Mouse (Mus musculus) hindbrain, embryonic 16.5 days (tissue): Measurements from ENCODE around the gene Cenpb. TPM values are rescaled to one million over a fixed set of nuclear protein-coding genes. Genes with fewer than 3 reads are reported as not detected.
A peak's percentile ranks its signal among the peaks of the same experiment; 100 is the strongest.

Experiments used
- ATAC-seq: fragments of 200-750 bp; cut with Nextera tagmentation; 2 replicates; pipeline ENCODE4 v1.8.0; 2017; ENCODE audit warnings: moderate TSS enrichment, moderate library complexity
- H3K27ac ChIP-seq: fragments of 300-500 bp; sonication (generic); 2 replicates; pipeline ENCODE4 v1.5.1; 2014; ENCODE audit warnings: low read depth, mild to moderate bottlenecking, control low read depth, low read length, moderate library complexity
- H3K27me3 ChIP-seq: fragments of 300-500 bp; sonication (generic); replicated peaks from 2 replicates; pipeline ENCODE4 v1.6.1; 2014; ENCODE audit warnings: low read length; ENCODE audit not compliant: control insufficient read depth, insufficient read depth
- H3K36me3 ChIP-seq: fragments of 300-500 bp; sonication (generic); 2 replicates; pipeline ENCODE4 v1.6.1; 2014; ENCODE audit warnings: mild to moderate bottlenecking, low read length, moderate library complexity, mixed read lengths; ENCODE audit not compliant: control insufficient read depth, insufficient read depth
- H3K4me1 ChIP-seq: fragments of 300-500 bp; sonication (generic); 2 replicates; pipeline ENCODE4 v1.6.1; 2014; ENCODE audit warnings: low read depth, low read length; ENCODE audit not compliant: control insufficient read depth, insufficient read depth
- H3K4me2 ChIP-seq: fragments of 300-500 bp; sonication (generic); 2 replicates; pipeline ENCODE4 v1.6.1; 2014; ENCODE audit warnings: mild to moderate bottlenecking, low read length, control low read depth, moderate library complexity
- H3K4me3 ChIP-seq: fragments of 300-500 bp; sonication (generic); 2 replicates; pipeline ENCODE4 v1.5.1; 2014; ENCODE audit warnings: mild to moderate bottlenecking, low read length, control low read depth, moderate library complexity
- H3K9ac ChIP-seq: fragments of 300-500 bp; sonication (generic); 2 replicates; pipeline ENCODE4 v1.6.1; 2014; ENCODE audit warnings: low read depth, mild to moderate bottlenecking, control low read depth, low read length, moderate library complexity
- H3K9me3 ChIP-seq: fragments of 300-500 bp; sonication (generic); 2 replicates; pipeline ENCODE4 v1.6.1; 2014; ENCODE audit warnings: mild to moderate bottlenecking, low read length, moderate library complexity; ENCODE audit not compliant: control insufficient read depth
- WGBS: fragments of 180-500 bp; shearing (Covaris S2); extraction: QIAGEN DNeasy Blood & Tissue Kit; methylation state at CpG from one replicate; pipeline ENCODE4 v1.1.7; 2014; 5-methylcytosine and 5-hydroxymethylcytosine counted together
- polyA plus RNA-seq: library from polyadenylated mRNA; unstranded; fragments of >200 nt; fragmentation: Nextera tagmentation; extraction: Ambion mirVana; gene quantifications from 2 replicates; pipeline ENCODE4 v1.2.1, GENCODE M21; 2015

Cenpb gene
- polyA plus RNA-seq, 1 experiment from 2014 or later: 11.1 TPM

DNA sequence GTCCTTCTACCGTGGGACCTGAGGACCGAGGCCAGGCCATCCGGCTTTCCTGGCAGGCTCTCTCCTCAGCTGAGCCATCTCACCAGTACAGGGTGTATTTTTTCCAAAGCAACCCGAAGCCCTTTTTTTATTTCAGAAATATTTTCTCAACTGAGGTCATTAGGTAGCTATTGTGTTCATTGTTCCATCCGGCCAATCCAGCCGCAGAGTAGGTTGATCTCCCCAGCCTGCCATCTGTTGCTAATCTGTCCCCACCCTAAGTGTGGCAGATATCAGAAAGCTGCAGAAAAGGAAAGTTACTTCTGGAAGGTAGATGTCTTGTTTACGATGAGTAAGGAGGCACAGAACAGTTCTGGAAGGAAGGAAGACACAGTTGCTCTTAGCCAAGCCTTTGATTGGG is 33.9 kb upstream of the Cenpb start:
- H3K9me3 ChIP-seq: no peaks in the 10 kb centered on the region
- H3K36me3 ChIP-seq: peaks cover 8% of the 10 kb centered on the region
- WGBS: 83% methylated on average over 7 of the region's 7 CpGs
- H3K9ac ChIP-seq: no peak overlapping the region
- no peak overlapping the region for H3K4me3 ChIP-seq
- no peak overlapping the region for H3K27ac ChIP-seq
- no peak overlapping the region for H3K4me2 ChIP-seq
- peaks cover 10% of the 10 kb centered on the region for H3K4me1 ChIP-seq
- no peak for ATAC-seq
- no peaks in the 10 kb centered on the region for H3K27me3 ChIP-seq

DNA sequence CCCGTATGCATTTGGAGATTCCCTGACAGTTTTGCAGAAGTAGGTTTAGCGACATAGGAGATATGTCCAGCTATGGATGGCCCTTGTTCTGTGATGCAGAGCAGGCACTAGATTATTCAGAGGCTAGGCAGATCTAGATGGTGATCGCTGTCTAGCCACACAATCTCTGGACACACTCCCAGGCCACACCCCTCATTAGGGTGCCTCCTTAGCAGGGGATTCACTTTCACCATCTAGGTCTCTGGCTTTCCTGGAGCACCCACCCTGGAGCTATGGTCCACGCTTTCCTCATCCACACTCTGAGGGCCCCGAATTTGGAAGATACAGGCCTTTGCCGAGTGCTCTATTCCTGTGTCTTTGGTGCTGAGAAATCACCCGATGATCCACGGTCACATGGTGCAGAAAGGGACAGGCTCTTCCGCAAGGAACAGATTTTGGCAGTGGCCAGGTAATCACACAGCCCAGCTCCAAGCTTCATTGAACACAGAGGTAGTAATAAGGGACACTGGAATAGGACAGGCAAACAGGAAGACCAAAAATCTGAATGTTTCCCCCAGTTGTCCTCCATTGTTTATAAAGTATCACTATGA is 31.3 kb upstream of the Cenpb start:
- no peak for ATAC-seq
- peak overlapping the region; percentile 92 for H3K27ac ChIP-seq
- peak overlapping the region; percentile 62 for H3K4me3 ChIP-seq
- peaks cover 10% of the 10 kb centered on the region for H3K4me1 ChIP-seq
- H3K9me3 ChIP-seq: no peaks in the 10 kb centered on the region
- 60% methylated on average over 9 of the region's 9 CpGs for WGBS
- H3K36me3 ChIP-seq: peaks cover 8% of the 10 kb centered on the region
- H3K9ac ChIP-seq: peak overlapping the region; percentile 80
- H3K4me2 ChIP-seq: peak overlapping the region; percentile 75
- H3K27me3 ChIP-seq: no peaks in the 10 kb centered on the region

DNA sequence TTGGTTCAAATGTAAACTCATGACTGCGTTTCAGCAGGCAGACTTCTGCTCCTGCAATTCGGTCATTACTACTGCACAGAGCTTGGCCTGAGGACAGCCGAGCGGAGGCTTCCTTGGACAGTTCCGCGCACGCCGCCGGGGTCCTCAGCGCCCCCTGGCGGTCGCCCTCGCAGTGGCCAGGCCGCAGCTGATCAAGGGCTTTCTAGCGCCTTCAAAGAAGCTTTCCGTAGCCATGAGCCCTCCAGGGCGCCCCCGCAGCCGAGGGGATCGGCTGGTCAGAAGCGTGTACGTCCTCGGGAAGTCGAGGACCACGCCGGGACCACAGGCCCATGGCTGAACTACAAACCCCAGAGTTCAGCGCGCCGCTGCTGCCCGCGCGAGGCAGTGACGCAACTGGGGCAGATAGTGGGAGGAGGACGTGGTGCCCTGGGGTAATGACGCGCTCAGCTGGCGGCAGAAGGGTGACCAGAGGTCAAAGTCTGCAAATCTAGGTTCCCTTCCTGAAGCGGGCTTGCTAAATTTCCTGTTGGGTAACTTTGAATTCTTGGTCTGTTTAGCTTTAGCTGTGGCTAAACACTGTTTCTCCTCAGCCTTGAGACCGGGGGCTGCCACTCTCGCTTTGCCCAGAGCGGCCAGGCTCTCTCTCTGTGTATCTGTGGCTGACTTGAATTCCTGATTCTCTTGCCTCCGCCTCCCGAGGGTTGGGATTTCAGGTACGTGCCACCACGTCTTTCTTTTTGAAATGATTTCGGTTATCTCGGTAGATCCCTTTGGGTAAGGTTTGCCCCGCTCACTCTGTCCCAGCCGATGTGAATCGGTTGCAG is 30.3 kb upstream of the Cenpb start:
- Histone ChIP-seq H3K36me3 (peaks cover 8% of the 10 kb centered on the region), H3K9me3 (no peaks in the 10 kb centered on the region), H3K27me3 (no peaks in the 10 kb centered on the region), H3K4me3 (peak overlapping the region; percentile 62), H3K4me2 (peak overlapping the region; percentile 75), H3K9ac (peak overlapping the region; percentile 80), H3K4me1 (peaks cover 10% of the 10 kb centered on the region), H3K27ac (peak overlapping the region; percentile 92)
- peak; percentile 98 for ATAC-seq
- WGBS: 2% methylated on average over 50 of the region's 50 CpGs

DNA sequence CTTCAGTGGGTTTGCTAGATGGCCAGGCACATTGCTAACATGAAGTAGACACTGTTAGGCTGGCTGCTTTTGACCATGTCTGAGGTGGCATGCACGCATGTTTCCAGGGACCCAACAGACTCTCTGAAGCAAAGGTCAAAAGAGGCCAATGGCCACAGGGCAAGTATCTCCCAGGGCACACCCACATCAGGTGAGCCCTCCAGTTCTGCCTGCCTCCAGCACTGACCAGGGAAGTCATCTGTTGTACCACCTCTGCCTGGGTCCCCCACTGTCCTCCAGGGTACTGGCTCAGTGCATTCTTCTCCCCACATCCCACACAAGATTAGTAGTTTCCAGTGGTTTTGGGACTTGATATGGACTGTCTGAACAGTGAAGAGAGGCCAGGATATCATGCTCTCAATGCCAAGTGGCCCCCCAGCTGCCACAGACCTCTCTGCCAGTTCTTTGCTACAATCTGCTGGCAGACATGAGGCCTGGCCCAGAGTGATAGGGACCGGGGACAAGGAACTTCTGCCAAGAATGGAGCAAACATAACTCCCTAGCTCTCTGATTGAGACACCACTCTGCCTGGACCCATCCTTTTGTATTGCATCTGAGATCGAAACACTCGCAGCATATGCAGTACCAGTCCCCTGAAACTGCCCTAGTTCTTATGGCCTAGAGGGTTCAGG is 29.4 kb upstream of the Cenpb start:
- peak; percentile 6; the same call in 1 of the 2 replicates for ATAC-seq
- Histone ChIP-seq H3K4me3 (peak overlapping the region; percentile 62; the same call in 1 of the 2 replicates), H3K9me3 (no peaks in the 10 kb centered on the region), H3K4me2 (peak overlapping the region; percentile 75), H3K27me3 (no peaks in the 10 kb centered on the region), H3K4me1 (peaks cover 13% of the 10 kb centered on the region), H3K27ac (peak overlapping the region; percentile 92), H3K9ac (peak overlapping the region; percentile 80), H3K36me3 (peaks cover 6% of the 10 kb centered on the region; the same call in 1 of the 2 replicates)
- WGBS: 77% methylated on average over 4 of the region's 4 CpGs

DNA sequence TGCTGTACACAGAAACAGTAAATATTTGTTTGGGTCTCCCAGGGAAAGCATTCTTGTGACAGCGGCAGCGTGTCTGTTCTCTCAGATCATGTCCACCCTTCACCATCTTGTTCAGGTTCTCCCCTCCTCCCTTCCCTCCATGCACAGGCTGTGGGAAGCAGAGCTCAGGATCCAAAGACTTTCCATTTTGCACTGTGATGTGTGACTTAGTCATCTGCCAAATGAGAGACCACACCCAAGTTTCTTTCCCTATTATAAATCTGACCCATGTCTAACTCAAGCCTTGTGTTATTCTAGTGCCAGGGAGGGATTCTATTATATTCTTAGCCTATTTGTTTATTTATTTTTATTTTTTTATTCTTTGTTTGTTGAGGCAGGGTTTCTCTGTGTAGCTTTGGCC is 28.5 kb upstream of the Cenpb start:
- Histone ChIP-seq H3K9me3 (no peaks in the 10 kb centered on the region), H3K4me3 (no peak overlapping the region), H3K36me3 (peaks cover 3% of the 10 kb centered on the region; the same call in 1 of the 2 replicates), H3K4me1 (peaks cover 13% of the 10 kb centered on the region), H3K27me3 (no peaks in the 10 kb centered on the region), H3K9ac (no peak overlapping the region), H3K27ac (no peak overlapping the region), H3K4me2 (no peak overlapping the region)
- WGBS: 92% methylated on average over 2 of the region's 2 CpGs
- ATAC-seq: no peak

DNA sequence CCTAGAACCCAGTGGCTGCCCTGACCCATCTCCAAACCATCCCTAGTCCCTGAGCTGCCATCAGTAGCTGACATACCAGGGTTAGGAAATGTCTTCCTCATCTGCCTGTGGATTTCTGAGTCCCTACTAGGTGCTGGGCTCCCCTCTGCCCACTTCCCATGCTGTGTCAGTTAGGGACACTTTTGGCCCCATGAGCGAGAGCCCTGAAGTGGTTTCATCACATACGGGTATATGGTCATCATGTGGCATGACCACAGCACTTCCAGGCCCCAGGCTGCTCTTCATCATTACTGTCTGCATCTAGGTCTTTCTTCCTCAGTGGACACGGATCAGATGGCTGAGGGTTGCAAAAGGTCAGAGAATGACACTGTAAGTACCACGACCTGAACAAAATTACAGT is 26.9 kb upstream of the Cenpb start, which contains the start of gene Ap5s1:
Gene Ap5s1, plus strand, starts transcription at position 301 of the 400 bp plus-strand sequence.
- Histone ChIP-seq H3K4me2 (no peak within 1 kb of the TSS), H3K4me1 (peaks cover 13% of the 10 kb centered on the region), H3K27me3 (no peaks in the 10 kb centered on the region), H3K9me3 (no peaks in the 10 kb centered on the region), H3K27ac (no peak within 1 kb of the TSS), H3K9ac (no peak within 1 kb of the TSS), H3K36me3 (no peaks in the 10 kb centered on the region), H3K4me3 (no peak within 1 kb of the TSS)
- WGBS: 83% methylated on average over 4 of the region's 4 CpGs
- no peak for ATAC-seq

DNA sequence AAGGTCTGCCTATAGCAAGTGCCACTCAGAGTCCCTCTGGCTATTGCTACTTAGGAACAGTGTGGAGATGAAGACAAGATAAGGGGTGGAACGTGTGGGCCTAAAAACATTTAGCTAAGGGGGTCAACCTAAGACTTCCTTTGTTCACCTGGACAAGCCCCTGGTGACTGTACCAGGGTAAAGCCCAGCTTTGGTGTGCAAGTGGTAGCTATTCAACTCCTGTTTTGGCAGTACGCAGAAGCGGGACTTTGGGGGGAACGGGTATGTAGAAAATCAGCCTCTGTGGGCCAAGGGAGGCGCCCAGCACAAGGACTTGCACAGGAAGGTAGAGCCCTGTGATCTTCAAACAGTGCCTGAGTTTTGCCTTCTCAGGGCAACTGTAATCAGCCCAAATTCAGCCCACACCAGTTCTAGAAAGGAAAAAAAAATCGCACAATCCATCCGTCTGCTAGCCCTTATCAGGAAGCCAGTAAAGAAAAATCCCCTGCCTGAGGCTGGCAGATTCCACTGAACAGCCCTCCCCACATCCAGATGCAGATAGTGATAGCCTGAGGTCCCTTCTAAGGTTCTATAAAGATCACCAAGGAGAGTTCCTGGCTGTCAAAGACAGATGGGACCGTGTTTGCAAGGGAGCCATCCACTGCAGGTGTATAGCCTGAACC is 25.8 kb upstream of the Cenpb start:
- no peak for ATAC-seq
- peaks cover 8% of the 10 kb centered on the region for H3K4me1 ChIP-seq
- H3K4me3 ChIP-seq: no peak overlapping the region
- no peak overlapping the region for H3K4me2 ChIP-seq
- WGBS: 90% methylated on average over 8 of the region's 8 CpGs
- H3K9ac ChIP-seq: no peak overlapping the region
- no peaks in the 10 kb centered on the region for H3K9me3 ChIP-seq
- H3K27me3 ChIP-seq: no peaks in the 10 kb centered on the region
- no peaks in the 10 kb centered on the region for H3K36me3 ChIP-seq
- no peak overlapping the region for H3K27ac ChIP-seq

DNA sequence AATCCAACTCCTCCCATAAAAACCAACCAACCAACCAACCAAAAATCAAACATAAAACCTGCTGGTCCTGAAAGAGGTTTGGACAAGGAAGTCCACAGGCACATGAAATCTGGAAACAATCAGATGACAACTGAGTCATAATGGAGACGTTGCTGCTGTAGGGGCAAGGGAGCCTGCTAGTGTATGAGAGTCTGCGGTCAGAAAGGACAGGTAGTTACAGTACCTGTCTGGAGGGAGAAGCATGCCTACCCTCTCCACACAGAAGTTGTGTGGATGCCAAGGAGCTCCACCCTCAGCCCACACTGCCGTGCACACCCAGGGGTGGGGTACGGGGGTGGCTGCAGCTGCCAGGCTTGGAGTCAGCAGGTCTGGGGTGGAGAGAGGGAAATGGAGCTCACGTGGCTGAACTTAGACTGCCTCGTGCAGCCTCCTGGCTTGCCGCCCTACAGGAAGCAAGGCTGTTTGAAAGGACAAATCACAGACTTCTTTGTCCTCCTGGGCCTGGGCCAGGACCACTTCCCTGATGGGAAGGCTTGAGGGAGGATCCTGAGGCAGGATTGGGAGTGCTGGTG is 24.6 kb upstream of the Cenpb start:
- no peak overlapping the region for H3K4me2 ChIP-seq
- no peak overlapping the region for H3K4me3 ChIP-seq
- no peak overlapping the region for H3K27ac ChIP-seq
- H3K4me1 ChIP-seq: peaks cover 5% of the 10 kb centered on the region
- no peaks in the 10 kb centered on the region for H3K27me3 ChIP-seq
- H3K9me3 ChIP-seq: no peaks in the 10 kb centered on the region
- ATAC-seq: peak; percentile 37
- no peak overlapping the region for H3K9ac ChIP-seq
- 52% methylated on average over 7 of the region's 7 CpGs for WGBS
- H3K36me3 ChIP-seq: 0 out of 2 replicates have a peak, but pooled peaks cover under 1% of the 10 kb centered on the region
